Mouse (Mus musculus): Measurements from ENCODE around the gene Gucy2c. TPM values are rescaled to one million over a fixed set of nuclear protein-coding genes. Genes with fewer than 3 reads are reported as not detected.

Gene Gucy2c
- polyA plus RNA-seq (2015; fragmentation: Nextera tagmentation; extraction: Ambion mirVana) = 78.4 and 90.9 TPM in 2 replicates

DNA sequence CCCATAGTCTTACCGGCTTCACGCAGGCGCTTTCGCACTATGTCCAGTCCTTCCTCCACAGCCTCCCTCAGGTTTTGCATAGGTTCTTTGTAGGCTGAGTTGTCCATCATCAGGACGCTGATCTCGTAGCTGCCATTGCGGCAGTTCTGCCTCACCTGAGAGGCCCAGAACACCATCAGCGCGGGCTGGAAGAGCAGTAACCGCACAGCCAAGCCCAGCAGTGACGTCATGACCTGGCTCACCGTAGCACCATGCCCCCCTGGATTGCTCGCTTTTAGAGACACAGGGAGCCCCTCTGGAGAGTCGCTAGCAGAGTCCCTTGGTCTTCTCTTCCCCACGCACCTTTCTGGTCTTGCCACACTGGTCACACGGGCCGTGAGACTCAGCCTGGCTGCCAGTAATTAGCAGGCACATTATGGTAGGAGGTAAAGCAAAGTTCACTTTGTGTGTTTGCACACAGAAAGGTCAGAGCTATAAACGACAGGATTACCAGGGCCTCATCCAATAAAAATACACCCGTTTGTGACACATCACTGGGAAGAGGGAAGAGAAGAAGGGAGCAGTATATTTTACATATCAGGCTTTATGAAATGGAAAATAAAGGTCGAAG is at the start of gene Gucy2c:
TSS of gene Gucy2c (minus strand) at position 389 of the 610 bp plus-strand sequence.
- WGBS = 34% methylated on average over 20 of the region's 20 CpGs
- H3K27ac ChIP-seq (ENCODE audit: low read depth, low read length) = peak within 1 kb of the TSS; percentile 92
- peak within 1 kb of the TSS; percentile 59 for H3K4me3 ChIP-seq (ENCODE audit: low read depth, low read length)
- TF ChIP-seq CTCF (IDR thresholded peaks at IDR 0.05; ENCODE audit: low read depth) = no peak
- ATAC-seq = peak; percentile 92
- peak within 1 kb of the TSS; percentile 64 for H3K4me2 ChIP-seq (replicated peaks; ENCODE audit: low read depth)
- no peaks in the 10 kb centered on the region for H3K27me3 ChIP-seq (replicated peaks; ENCODE audit: control insufficient read depth, insufficient read depth, low read length)
- no peaks in the 10 kb centered on the region for H3K9me3 ChIP-seq (ENCODE audit: control insufficient read depth)
- H3K4me1 ChIP-seq (replicated peaks; ENCODE audit: control insufficient read depth, insufficient read depth, low read length) = no peaks in the 10 kb centered on the region; the same call in 1 of the 2 replicates
- peak within 1 kb of the TSS; percentile 72 for H3K9ac ChIP-seq (ENCODE audit: low read depth, low read length)
- no peaks in the 10 kb centered on the region for H3K36me3 ChIP-seq (ENCODE audit: control insufficient read depth, insufficient read depth)

DNA sequence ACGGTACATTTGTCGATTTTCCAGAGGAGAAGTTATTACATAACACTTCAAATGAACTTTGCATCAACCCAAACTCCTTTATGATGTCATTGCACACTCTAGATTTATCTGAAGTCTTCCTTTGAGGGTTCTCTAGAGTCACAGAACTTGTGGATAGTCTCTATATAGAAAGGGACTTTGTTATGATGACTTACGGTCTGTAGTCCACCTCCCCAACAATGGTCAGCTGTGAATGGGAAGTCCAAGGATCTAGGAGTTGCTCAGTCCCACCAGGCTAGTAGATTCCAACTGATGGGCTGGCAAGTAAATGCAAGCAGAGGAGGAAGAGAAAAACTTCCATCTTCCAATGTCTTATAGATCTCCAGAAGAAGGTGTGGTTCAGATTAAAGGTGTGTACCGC is 47.1 kb upstream of the Gucy2c start:
- TF ChIP-seq CTCF (IDR thresholded peaks at IDR 0.05; ENCODE audit: low read depth) = no peak
- 32% methylated on average over 4 of the region's 4 CpGs for WGBS
- no peaks in the 10 kb centered on the region for H3K9me3 ChIP-seq (ENCODE audit: control insufficient read depth)
- no peaks in the 10 kb centered on the region for H3K27me3 ChIP-seq (replicated peaks; ENCODE audit: control insufficient read depth, insufficient read depth, low read length)
- H3K4me1 ChIP-seq (replicated peaks; ENCODE audit: control insufficient read depth, insufficient read depth, low read length) = peaks cover 4% of the 10 kb centered on the region; the same call in 1 of the 2 replicates
- H3K27ac ChIP-seq (ENCODE audit: low read depth, low read length) = peak overlapping the region; percentile 60; the same call in 1 of the 2 replicates
- H3K4me2 ChIP-seq (replicated peaks; ENCODE audit: low read depth) = peak overlapping the region; percentile 67
- peak; percentile 10; the same call in 1 of the 2 replicates for ATAC-seq
- peak overlapping the region; percentile 43 for H3K4me3 ChIP-seq (ENCODE audit: low read depth, low read length)
- no peak overlapping the region for H3K9ac ChIP-seq (ENCODE audit: low read depth, low read length)
- H3K36me3 ChIP-seq (ENCODE audit: control insufficient read depth, insufficient read depth) = peaks cover 16% of the 10 kb centered on the region

- H3K4me2 ChIP-seq (replicated peaks; ENCODE audit: low read depth) = peak within 1 kb of the TSS; percentile 73
Measured at GRCm38 (mm10) chr6:136827881-136828561, 46.5 kb upstream of the Gucy2c start, which contains the start of gene Wbp11. TSS of gene Wbp11 (minus strand) at chr6:136828233.

DNA sequence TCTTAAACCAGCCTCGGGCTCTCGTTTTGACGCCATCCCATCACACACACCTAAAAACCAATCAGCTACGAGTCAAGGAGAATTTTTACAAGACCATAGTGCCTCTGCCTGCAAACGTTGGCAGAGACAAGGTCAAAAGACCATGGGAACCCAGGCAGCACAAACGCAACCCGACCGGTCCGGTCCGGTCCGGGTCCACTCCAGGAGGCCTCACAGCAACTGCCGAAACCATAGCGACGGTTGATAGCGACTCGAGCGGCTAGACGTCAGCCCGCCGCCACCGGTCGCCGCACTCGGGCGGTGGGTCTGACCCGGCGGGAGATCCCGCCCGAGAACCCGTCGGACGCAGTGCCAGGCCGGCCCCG is 45.9 kb upstream of the Gucy2c start, which contains the start of gene BC049715:
TSS of gene BC049715 (plus strand) at position 111 of the 365 bp plus-strand sequence.
- Histone ChIP-seq H3K27ac (ENCODE audit: low read depth, low read length) (peak within 1 kb of the TSS; percentile 87), H3K4me3 (ENCODE audit: low read depth, low read length) (peak within 1 kb of the TSS; percentile 93), H3K9ac (ENCODE audit: low read depth, low read length) (peak within 1 kb of the TSS; percentile 97), H3K4me2 (replicated peaks; ENCODE audit: low read depth) (peak within 1 kb of the TSS; percentile 73), H3K36me3 (ENCODE audit: control insufficient read depth, insufficient read depth) (peaks cover 23% of the 10 kb centered on the region), H3K9me3 (ENCODE audit: control insufficient read depth) (no peaks in the 10 kb centered on the region), H3K4me1 (replicated peaks; ENCODE audit: control insufficient read depth, insufficient read depth, low read length) (peaks cover 4% of the 10 kb centered on the region; the same call in 1 of the 2 replicates), H3K27me3 (replicated peaks; ENCODE audit: control insufficient read depth, insufficient read depth, low read length) (no peaks in the 10 kb centered on the region)
- peak; percentile 44 for ATAC-seq
- WGBS = under 1% methylated on average over 34 of the region's 34 CpGs
- TF ChIP-seq CTCF (IDR thresholded peaks at IDR 0.05; ENCODE audit: low read depth) = no peak

More at GRCm38 (mm10) chr6:136827881-136828561, 46.5 kb upstream of the Gucy2c start, which contains the start of gene Wbp11:
- Histone ChIP-seq H3K9me3 (ENCODE audit: control insufficient read depth) (no peaks in the 10 kb centered on the region), H3K9ac (ENCODE audit: low read depth, low read length) (peak within 1 kb of the TSS; percentile 97), H3K27me3 (replicated peaks; ENCODE audit: control insufficient read depth, insufficient read depth, low read length) (no peaks in the 10 kb centered on the region), H3K36me3 (ENCODE audit: control insufficient read depth, insufficient read depth) (peaks cover 18% of the 10 kb centered on the region), H3K27ac (ENCODE audit: low read depth, low read length) (peak within 1 kb of the TSS; percentile 87), H3K4me3 (ENCODE audit: low read depth, low read length) (peak within 1 kb of the TSS; percentile 93), H3K4me1 (replicated peaks; ENCODE audit: control insufficient read depth, insufficient read depth, low read length) (peaks cover 4% of the 10 kb centered on the region; the same call in 1 of the 2 replicates)
- ATAC-seq = peak; percentile 100
- WGBS = under 1% methylated on average over 42 of the region's 45 CpGs
- TF ChIP-seq CTCF (IDR thresholded peaks at IDR 0.05; ENCODE audit: low read depth) = peak; percentile 62

DNA sequence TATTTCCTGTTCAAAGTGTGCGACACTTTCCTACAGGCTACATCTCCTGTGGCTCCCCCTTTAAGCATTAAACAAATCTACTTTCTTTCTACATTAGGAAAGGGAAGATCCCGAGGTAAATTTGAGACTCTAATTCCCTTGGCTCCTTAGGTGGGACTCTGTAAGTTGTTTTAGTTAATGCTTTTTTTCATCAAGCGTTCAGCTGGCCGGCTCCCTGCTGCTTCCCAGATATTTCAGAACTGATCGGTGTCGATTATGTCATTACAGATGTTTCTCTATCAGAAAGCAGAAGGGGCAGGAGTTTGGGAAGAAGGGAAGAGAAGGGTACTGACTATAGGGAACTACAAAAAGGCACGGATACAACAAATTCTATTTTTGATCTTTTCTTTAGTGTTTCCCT is 45.6 kb upstream of the Gucy2c start:
- Histone ChIP-seq H3K27ac (ENCODE audit: low read depth, low read length) (no peak overlapping the region), H3K27me3 (replicated peaks; ENCODE audit: control insufficient read depth, insufficient read depth, low read length) (no peaks in the 10 kb centered on the region), H3K4me3 (ENCODE audit: low read depth, low read length) (peak overlapping the region; percentile 93), H3K36me3 (ENCODE audit: control insufficient read depth, insufficient read depth) (peaks cover 27% of the 10 kb centered on the region), H3K9me3 (ENCODE audit: control insufficient read depth) (no peaks in the 10 kb centered on the region), H3K4me2 (replicated peaks; ENCODE audit: low read depth) (peak overlapping the region; percentile 73), H3K4me1 (replicated peaks; ENCODE audit: control insufficient read depth, insufficient read depth, low read length) (peaks cover 4% of the 10 kb centered on the region; the same call in 1 of the 2 replicates), H3K9ac (ENCODE audit: low read depth, low read length) (peak overlapping the region; percentile 97)
- 12% methylated on average over 7 of the region's 7 CpGs for WGBS
- no peak for ATAC-seq
- no peak for TF ChIP-seq CTCF (IDR thresholded peaks at IDR 0.05; ENCODE audit: low read depth)

- no peak overlapping the region for H3K4me2 ChIP-seq (replicated peaks; ENCODE audit: low read depth)
- H3K36me3 ChIP-seq (ENCODE audit: control insufficient read depth, insufficient read depth) = peaks cover 49% of the 10 kb centered on the region
- no peaks in the 10 kb centered on the region for H3K27me3 ChIP-seq (replicated peaks; ENCODE audit: control insufficient read depth, insufficient read depth, low read length)
- no peak for ATAC-seq
- H3K9ac ChIP-seq (ENCODE audit: low read depth, low read length) = no peak overlapping the region
- WGBS = 91% methylated on average over 8 of the region's 8 CpGs
- H3K9me3 ChIP-seq (ENCODE audit: control insufficient read depth) = no peaks in the 10 kb centered on the region
- H3K4me3 ChIP-seq (ENCODE audit: low read depth, low read length) = no peak overlapping the region
- no peak overlapping the region for H3K27ac ChIP-seq (ENCODE audit: low read depth, low read length)
- no peak for TF ChIP-seq CTCF (IDR thresholded peaks at IDR 0.05; ENCODE audit: low read depth)
- H3K4me1 ChIP-seq (replicated peaks; ENCODE audit: control insufficient read depth, insufficient read depth, low read length) = peaks cover 4% of the 10 kb centered on the region; the same call in 1 of the 2 replicates
Measured at GRCm38 (mm10) chr6:136824987-136825386, 43.4 kb upstream of the Gucy2c start.

Data from intestine, postnatal 0 days (tissue).